Mouse (Mus musculus): ENCODE results near the gene Apol9b. TPM values are rescaled to one million over a fixed set of nuclear protein-coding genes. Genes with fewer than 3 reads are reported as not detected.

Apol9b gene
- total RNA-seq, 2 experiments from 2014 or later, result 0.66 to 1.6 TPM

DNA sequence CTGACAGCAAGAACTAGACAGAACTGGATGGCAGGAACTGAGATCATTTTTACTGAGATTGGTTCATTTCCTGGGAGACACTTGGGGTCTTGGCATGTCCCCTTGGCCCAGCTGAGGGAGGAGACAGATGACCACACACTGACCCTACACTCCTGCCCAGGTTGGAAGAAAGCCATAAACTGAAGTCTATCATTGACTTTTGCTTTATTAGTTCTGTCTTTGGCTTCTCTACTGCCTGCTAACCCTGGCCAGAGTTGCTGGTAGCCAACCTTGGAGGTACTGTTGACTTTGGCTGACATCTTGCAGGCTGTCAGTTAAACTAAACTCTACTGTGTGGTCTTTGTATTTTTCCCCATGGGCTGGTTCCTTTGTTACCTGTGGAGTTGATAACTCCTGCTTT is 16.2 kb downstream of the Apol9b start:
- DNase-seq (ENCODE audit: low spot score in 2 of 2), result no peak

DNA sequence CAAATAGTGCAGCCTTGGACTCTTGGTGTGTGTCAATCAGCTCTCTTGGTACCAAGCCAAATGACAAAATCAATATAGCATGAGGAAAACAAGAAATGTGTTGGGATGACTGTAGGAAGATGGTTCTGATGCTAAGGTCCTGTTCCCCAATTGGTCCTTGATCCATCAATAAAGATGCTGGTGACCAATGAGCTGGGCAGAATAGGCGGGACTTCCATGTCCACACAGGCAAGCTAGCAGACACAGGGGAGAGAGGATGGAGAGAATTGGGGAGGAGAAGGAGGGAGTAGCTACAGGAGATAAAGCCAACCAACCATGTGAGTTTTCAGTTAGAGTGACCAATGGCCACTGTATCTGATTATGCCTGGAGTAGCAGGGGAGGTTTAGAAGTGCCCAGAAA is 17.5 kb downstream of the Apol9b start:
- no peak for DNase-seq (ENCODE audit: low spot score in 2 of 2)

DNA sequence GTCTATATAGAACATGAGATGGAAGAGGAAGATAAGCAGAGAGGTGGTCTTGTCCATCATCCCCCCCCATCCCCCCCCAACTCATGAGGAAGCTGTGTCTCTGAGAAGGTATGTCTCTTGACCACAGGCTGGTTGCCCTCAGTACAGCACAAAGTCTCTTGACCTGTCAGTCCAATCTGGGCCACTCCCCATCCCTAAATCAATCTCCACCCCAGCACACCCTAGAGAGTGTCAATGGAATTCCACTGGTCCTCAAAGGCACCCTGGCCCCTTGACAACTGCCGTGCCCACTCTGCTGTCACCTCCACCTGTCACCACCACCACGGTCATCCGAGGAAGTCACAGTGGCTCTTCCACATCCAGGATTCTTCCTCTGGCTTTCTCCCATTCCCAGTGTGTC is 19.6 kb downstream of the Apol9b start:
- DNase-seq (ENCODE audit: low spot score in 2 of 2), result no peak

DNA sequence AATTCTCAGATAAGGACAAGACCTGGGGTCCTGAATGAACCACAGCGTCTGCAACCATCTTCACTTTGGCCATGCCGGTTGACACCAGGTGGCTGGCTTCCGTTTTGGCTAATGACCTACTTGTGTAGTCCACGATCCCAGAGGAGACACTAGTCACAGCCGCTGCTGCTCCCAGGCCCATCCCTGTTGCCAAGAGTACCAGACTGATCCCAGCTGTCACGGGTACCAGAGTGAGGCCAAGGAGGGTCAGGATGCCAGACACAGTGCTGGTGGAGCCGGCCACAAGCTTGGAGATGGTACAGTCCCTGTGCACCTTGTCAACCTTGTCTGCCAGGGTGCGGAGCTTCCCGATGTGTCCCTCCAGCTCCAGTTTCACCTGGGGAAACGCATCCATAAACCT is 20.9 kb downstream of the Apol9b start:
- DNase-seq (ENCODE audit: low spot score in 2 of 2), result no peak

DNA sequence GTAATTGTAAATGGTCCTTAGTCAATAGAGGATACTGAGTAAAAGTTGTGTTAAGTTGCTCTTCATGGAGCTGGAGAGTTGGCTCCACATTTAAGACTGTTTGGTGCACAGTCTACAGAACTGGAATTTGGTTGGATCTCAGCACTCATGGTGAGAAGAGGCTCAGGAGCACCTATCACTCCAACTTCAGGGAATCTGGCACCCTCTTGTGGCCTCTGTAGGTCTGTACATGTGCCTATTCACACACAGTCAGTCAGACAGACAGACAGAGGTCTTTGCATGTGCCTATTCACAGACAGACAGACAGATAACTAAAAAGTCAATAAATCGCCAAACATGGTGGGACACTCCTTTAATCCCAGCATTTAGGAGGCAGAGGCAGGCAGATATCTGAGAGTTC is 21.6 kb downstream of the Apol9b start:
- no peak for DNase-seq (ENCODE audit: low spot score in 2 of 2)

DNA sequence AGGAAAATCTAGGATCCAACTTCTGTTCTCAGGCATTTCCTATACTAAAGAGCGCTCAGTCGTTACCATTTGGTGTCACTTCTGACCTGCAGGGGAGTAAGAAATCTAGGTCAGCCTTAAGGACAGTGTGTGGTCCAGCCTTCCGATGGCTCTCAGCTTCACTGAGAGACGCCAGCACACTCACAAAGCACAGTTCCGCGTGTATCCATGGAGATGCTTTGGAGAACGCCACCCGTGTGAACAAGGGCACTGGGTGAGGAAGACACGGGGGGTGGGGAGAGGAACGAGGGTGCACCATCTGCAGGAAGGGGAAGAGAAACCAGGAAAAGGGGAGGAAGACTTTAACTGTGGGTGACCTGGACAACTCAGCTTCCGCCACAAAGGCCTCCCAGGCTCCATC is 23.6 kb downstream of the Apol9b start:
- DNase-seq (ENCODE audit: low spot score in 2 of 2), result no peak

DNA sequence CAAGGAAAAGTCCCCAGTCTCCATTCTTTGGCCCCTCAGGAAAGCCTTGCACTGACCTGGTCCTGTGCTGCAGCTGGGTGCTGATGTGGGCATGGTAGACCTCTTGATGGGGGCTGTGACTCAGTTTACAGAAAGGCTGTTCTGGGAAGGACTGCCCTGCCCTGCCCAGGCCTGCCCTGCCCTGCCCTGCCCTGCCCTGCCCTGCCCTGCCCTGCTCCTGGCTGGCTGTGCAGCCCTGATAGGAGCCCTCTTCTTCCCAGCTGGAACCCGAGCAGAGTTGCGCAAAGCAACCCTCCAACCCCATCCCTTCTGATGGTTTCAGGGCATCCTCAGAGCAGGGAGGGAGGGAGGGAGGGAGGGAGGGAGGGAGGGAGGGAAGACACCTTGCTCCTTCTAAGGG is 26.3 kb downstream of the Apol9b start:
- DNase-seq (ENCODE audit: low spot score in 2 of 2), result no peak

DNA sequence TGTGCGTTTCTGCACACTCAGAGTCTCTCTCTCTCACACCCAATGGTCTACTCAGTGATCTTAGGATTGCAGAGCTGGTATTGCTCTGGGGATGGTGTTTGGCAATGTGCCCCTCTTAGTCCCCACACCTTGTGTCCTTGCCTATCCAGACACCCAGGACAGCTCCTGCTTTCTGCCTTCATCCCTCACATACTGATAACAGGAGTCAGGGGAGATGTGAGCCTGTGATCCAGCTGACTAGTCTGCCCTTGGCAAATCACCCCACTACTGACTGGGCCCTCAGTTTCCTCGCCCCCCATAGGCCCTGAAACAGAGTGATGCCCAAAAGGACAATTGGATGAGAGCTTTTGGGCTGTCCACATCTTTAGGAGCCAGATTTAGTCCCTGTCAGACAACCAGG is 27.2 kb downstream of the Apol9b start:
- DNase-seq (ENCODE audit: low spot score in 2 of 2), result no peak

DNA sequence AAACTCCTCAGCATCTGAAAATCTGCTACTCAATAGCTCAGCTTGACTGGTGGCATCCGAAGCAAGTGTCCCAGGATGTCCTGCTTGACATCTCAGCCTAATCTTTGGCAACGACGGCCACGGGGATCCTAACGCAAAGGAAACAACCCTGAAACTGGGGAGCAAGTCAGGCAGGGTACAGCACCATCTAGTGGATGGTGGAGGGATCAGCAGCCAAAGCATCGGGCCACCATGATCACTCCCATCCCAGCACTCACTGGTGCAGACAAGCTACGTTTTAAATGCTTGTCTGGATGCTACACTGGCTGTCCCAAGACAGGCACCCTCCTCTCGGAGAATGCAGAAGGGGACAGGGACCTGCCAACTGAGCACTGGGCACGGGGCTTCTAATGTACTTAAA is 28.0 kb downstream of the Apol9b start, which contains the start of gene Apol8:
Gene Apol8, minus strand, starts transcription at position 156 of the 400 bp plus-strand sequence.
- DNase-seq (ENCODE audit: low spot score in 2 of 2), result peak; percentile 56

DNA sequence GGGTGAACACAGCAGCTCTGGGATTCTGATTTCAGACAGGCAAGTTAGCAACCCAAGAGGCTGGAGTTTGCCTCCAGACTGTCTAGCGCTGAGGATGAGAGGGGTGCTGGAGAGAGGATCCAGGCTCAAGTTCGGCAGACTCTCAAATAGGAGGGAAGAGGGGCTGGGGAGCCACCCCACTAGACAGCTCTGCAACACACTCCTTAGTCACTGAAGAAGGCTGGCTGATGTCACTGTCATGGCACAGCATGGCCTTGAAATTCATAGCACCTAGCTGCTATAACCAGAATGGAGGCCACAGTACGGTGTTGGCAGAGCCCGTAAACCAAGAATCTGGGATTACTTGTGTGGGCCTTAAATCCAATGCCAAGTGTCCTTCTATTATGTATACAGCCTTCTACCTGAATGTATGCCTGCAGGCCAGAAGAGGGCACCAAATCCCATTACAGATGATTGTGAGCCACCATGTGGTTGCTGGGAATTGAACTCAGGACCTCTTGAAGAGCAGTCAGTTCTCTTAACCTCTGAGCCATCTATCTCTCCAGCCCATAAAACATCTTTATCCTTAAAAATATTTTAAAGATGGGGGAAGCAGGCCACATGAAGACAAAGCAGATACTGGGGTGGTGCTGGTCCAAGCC is 28.9 kb downstream of the Apol9b start:
- no peak for DNase-seq (ENCODE audit: low spot score in 2 of 2)

DNA sequence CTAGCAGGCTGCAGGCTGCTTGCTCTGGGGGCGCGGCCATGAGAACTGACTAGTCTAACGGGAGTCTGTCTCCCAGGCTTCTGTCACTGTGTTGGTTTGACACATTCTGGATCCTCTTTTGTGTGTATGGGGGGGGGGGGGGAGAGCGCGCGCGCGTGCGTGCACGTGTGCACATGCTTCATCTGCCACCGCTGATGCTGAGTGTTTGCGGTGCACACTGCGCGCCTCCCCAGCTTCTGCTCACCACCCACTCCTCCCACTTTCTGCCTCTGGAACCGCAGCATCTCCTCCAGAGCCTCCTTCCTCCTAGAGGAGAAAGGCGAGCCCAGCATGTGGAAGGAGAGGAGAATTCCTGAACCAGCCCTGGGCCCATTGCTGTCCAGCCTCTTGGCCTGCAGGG is 31.2 kb downstream of the Apol9b start:
- DNase-seq (ENCODE audit: low spot score in 2 of 2), result no peak

DNA sequence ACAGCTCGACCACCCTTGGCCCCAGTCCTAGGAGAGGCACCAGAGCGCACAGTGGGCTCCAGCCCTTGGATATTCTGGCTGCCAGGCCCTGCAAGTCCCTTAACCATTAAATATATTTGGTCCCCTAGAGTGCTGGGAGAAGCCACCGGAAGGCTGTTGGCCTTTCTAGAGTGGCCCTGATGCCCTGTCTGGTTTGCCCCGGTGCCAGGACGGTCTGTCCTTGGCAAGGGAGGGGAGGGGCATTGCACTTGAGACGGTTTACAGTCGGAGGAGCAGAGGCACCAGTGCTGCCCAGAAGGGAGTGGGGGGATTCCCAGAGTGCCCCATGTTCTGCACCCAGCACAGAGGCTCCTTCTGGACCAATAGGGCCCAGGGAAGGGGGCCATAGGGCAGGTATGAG is 32.2 kb downstream of the Apol9b start:
- DNase-seq (ENCODE audit: low spot score in 2 of 2), result peak in 1 of 2 experiments; percentile 47

DNA sequence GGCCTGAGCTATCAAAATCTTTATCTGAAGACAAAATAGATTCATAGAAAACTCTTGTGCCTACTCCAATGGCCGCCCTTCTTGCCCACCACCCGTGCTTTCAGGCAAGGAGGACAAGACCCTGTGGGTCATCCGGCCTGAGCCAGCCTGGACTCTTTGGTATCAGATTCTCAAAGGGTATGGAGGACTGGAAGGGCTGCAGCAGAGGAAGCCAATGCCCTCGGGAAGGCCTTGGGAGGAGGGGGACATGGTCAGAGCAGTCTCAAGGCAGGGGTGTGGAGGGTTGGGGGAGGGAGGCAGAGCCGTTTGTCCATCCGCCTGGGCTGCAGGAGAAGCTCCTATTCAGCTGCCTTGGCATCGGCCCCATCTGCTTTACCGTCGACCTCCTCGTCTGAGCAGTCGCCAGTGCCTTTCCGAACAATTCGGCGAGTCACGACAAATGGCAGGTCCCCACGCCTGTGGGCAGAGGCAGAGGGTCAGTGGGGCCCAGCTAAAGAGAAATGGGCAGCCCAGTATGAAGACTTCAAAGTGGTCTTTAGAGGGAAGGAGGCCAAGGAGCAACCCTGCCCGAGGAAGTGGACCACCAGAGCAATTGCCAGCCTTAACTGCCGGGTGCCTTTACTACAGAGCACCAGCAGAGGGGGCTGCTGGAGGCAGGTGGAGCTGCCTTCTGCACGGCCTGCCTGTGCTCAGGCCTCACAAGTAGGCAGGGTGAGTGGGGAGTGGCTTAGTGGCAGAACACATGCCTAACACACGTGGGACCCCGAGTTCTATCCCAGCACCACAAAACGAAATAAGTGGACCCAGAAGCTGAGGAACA is 32.9 kb downstream of the Apol9b start:
- no peak for DNase-seq (ENCODE audit: low spot score in 2 of 2)

DNA sequence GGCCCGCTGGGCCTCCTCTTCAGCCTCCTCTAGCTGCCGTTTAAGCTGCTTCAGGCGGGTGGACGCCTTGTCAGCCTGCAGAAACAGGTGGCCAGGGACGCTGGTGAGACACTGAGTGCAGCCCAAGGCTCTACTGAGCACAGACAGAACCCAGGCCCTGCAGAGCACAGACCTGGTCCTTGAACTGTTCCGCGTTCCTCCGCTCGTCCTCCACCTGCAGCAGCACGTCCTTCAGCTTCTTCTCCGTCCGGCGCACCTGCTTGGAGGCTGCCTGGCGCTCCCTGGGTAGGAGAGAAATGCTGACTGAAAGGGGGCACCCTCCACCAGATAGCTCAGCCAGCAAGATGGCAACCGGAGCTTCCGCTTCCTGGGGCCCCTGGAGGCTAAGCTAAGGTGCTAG is 34.2 kb downstream of the Apol9b start:
- DNase-seq (ENCODE audit: low spot score in 2 of 2), result no peak

DNA sequence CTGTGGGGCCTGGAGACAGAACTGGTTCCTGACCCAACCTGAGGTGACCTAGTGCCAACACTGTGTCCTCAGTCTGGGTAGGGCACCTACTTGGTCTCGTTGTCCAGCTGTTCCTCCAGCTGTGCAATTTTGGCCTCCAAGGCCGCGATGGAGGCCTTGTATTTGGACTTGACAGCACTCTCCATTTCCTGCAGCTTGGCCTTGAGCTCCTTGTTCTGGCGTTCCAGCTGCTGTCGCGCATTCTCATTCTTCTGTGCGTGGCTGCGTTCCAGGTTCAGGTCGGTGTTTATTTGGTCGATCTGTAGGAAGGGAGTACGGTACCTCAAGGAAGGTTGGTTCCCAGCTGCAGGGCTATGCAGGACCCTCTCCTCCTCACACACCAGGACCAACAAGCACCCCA is 34.9 kb downstream of the Apol9b start:
- peak in 1 of 2 experiments; percentile 34 for DNase-seq (ENCODE audit: low spot score in 2 of 2)

DNA sequence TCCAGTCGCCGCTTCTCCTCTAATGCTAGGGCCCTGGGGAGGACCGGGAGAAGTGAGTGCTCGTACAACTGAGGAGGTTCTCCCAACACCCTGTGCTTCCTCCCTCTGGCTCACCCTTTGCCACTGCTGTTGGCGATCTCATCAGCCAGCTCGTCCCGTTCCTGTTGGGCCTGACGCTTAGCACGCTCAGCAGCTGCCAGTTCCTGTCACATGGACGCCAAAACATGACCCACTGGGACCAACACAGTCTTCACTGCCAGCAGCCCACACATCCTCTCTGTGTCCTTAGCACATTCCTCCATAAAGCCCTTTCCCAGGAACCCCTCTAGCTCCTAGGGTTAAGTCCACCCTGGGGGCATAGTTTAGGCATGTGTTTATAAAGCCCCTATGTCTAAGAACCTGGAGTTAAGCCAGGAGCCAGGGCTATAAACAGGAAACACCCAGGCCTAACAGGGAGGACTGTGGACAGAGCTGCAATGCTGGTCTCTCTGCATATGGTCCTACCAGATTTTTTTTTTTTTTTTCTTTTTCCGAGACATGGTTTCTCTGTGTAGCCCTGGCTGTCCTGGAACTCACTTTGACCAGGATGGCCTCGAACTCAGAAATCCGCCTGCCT is 35.7 kb downstream of the Apol9b start:
- no peak for DNase-seq (ENCODE audit: low spot score in 2 of 2)

DNA sequence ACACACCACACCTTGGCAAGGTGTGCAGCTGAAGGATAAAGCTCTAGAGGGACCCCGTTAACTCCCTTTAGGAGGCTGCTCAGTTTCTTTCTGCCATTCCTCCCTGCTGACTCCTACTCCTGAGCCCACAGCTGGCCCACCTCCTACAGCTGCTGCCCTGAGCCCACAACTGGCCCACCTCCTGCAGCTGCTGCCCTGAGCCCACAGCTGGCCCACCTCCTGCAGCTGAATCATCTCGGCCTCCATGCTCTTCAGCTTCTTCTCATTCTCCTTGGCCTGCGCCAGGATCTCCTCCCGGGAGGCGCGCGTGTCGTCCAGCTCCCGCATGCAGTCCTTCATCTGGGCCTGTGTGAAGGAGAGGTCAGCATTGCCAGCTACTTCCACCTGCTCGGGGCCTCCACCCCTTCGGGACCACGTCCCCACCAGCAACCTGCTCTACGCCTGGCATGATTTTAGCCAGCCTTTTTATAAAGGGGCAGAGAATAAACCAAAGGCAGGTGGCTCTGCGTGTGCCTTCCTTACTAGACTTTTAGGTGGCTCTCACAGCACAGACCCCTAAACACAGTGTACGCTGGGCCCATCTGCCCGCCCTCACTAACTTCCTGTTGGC is 36.8 kb downstream of the Apol9b start:
- DNase-seq (ENCODE audit: low spot score in 2 of 2), result no peak

DNA sequence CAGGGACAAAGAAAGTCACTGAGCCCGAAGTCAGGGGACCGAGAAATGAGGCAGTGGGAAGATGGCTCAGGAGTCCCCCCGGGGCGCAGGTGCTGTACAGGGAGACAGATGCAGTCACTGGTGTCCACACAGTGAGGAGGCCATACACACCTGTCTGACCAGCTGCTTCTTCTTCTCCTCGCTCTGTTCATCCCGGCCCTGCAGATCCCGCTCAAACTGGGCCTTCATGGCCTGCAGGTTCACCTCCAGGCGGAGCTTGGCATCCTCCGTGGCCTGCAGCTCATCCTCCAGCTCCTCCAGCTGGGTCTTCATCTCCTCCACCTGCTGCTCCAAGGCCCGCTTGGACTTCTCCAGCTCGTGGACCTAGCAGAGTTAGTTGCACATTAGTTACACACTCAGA is 38.1 kb downstream of the Apol9b start:
- no peak for DNase-seq (ENCODE audit: low spot score in 2 of 2)

DNA sequence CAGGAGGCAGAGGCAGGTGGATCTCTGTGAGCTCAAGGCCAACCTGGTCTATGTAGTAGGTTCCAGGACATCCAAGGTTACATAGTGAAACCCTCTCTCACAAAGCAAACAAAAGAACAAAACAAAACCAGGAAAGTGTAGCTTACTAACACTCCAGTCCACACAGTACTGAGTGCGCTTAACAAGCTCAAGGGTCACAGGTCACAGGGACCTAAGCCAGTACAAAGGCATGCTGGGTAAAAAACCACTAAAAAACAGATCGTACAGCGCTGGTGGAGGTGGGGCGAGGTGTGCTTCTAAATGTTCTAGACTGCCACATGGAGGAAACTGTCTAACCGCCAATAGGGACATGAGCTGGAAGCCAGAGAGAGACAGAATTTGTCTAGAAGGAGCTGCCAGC is 41.5 kb downstream of the Apol9b start:
- no peak for DNase-seq (ENCODE audit: low spot score in 2 of 2)

DNA sequence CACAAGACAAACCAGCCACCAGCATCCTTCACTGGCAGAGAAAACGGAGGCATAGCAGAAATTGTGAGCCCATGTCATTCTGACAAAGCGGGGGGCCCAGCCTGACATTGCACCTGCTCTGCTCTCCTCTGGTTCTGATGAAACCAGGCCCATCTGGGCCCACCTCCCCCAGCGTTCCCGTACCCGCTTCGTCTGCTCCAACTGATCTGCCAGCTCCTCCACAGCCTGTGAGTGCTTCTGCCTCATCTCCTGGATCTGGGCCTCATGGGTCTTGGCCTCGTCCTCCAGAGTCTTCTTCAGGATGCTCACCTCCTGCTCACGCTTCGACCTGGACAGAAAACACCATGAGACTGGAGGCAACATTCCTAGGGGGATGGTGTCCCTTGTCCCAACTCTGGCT is 42.1 kb downstream of the Apol9b start:
- DNase-seq (ENCODE audit: low spot score in 2 of 2), result no peak

DNA sequence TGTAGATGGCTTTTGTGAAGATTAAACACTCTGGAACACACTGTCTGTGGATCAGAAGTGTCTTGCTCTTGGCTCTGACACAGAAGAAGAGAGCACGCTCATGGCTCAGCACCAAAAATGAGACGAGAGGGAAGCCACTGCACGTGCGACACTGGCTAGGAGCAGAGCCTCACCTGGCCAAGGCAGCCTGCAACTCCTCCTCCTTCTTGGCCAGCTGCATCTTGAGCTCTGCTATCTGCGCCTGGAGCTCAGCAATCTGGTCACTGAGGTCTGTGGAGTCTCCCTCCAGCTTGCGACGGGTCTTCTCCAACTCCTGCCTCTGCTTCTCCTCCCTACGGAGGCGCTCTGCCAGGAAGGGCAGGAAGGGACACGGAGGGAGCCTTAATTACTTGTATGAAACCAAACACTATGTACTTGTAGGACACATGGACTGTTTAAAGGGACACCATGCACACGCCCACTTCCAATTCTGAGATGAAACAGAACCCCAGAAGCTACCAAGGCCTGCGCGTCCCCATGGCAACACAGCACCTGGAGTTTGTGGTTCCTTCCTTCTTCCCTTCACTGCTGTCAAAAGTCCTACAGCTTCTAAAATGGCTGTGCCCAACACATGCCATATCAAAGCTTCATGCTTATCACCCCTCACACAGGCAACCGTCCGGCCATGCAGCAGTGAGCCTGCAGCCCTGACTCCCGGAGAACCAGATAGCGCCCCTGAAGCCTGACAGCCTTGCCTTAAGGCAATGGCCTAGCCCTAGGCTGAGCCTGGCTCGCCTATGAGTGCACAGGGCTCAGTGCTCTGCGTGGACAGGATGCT is 44.5 kb downstream of the Apol9b start:
- DNase-seq (ENCODE audit: low spot score in 2 of 2), result no peak
